Mouse (Mus musculus) liver, postnatal 0 days (tissue): ENCODE measurements around the gene Farsa. TPM values are rescaled to one million over a fixed set of nuclear protein-coding genes. Genes with fewer than 3 reads are reported as not detected.

Source experiments
- ATAC-seq: fragments of 200-750 bp; cut with Nextera tagmentation; 2 replicates; pipeline ENCODE4 v1.8.0; 2017; ENCODE audit warnings: mild to moderate bottlenecking, moderate library complexity
- DNase-seq: peaks from one replicate; pipeline ENCODE4 v3.0.0-alpha.2; 2016
- H3K27ac ChIP-seq: fragments of 300-500 bp; sonication (generic); 2 replicates; pipeline ENCODE4 v1.5.1; 2014; ENCODE audit warnings: antibody characterized with exemption, moderate library complexity, mild to moderate bottlenecking, low read depth
- H3K27me3 ChIP-seq: fragments of 300-500 bp; sonication (generic); 2 replicates; pipeline ENCODE4 v1.6.1; 2014; ENCODE audit warnings: low read length, control low read depth, mixed read lengths; ENCODE audit not compliant: insufficient read depth
- H3K36me3 ChIP-seq: fragments of 300-500 bp; sonication (generic); replicated peaks from 2 replicates; pipeline ENCODE4 v1.6.1; 2014; ENCODE audit warnings: mild to moderate bottlenecking, control low read depth, low read length, moderate library complexity, mixed read lengths; ENCODE audit not compliant: insufficient read depth
- H3K4me1 ChIP-seq: fragments of 300-500 bp; sonication (generic); 2 replicates; pipeline ENCODE4 v1.6.1; 2014; ENCODE audit warnings: antibody characterized with exemption, mild to moderate bottlenecking, control low read depth; ENCODE audit not compliant: insufficient read depth
- H3K4me2 ChIP-seq: fragments of 300-500 bp; sonication (generic); 2 replicates; pipeline ENCODE4 v1.6.1; 2014; ENCODE audit warnings: low read depth, mild to moderate bottlenecking, low read length, moderate library complexity, mixed read lengths
- H3K4me3 ChIP-seq: fragments of 300-500 bp; sonication (generic); 2 replicates; pipeline ENCODE4 v1.5.1; 2014; ENCODE audit warnings: low read depth, low read length
- H3K9ac ChIP-seq: fragments of 300-500 bp; sonication (generic); replicated peaks from 2 replicates; pipeline ENCODE4 v1.6.1; 2014; ENCODE audit warnings: mild to moderate bottlenecking, moderate library complexity
- H3K9me3 ChIP-seq: fragments of 300-500 bp; sonication (generic); 2 replicates; pipeline ENCODE4 v1.6.1; 2016; ENCODE audit warnings: mild to moderate bottlenecking, control low read depth, low read length, mixed read lengths
- CTCF ChIP-seq: sonication (generic); IDR thresholded peaks from 2 replicates; pipeline ENCODE4 v1.5.1; 2016; ENCODE audit warnings: antibody characterized with exemption, low read depth
- EP300 ChIP-seq: IDR thresholded peaks from 2 replicates; pipeline ENCODE4 v1.6.1; 2016; ENCODE audit warnings: antibody characterized with exemption, low read depth, mild to moderate bottlenecking
- WGBS: fragments of 180-500 bp; shearing (Covaris S2); extraction: QIAGEN DNeasy Blood & Tissue Kit; methylation state at CpG from one replicate; pipeline ENCODE4 v1.1.7; 2014; ENCODE audit not compliant: insufficient replicate concordance; 5-methylcytosine and 5-hydroxymethylcytosine counted together
- polyA plus RNA-seq: library from polyadenylated mRNA; unstranded; fragments of >200 nt; fragmentation: Nextera tagmentation; extraction: Ambion mirVana; gene quantifications from 2 replicates; pipeline ENCODE4 v1.2.1, GENCODE M21; 2015

Farsa gene
- polyA plus RNA-seq, 1 experiment from 2014 or later = 33.6 TPM

- no peak overlapping the region; the same call in 1 of the 2 replicates for H3K9ac ChIP-seq
- ATAC-seq (no peak), DNase-seq (no peak)
- H3K27me3 ChIP-seq = peaks cover 16% of the 10 kb centered on the region
- H3K36me3 ChIP-seq = peaks cover 7% of the 10 kb centered on the region
- H3K4me2 ChIP-seq = peak overlapping the region; percentile 95
- 92% methylated on average over 6 of the region's 6 CpGs for WGBS
- no peak overlapping the region for H3K4me3 ChIP-seq
- peaks cover 28% of the 10 kb centered on the region for H3K4me1 ChIP-seq
- TF ChIP-seq CTCF = no peak
- no peak for TF ChIP-seq EP300
- H3K9me3 ChIP-seq = no peaks in the 10 kb centered on the region
- H3K27ac ChIP-seq = no peak overlapping the region
Observed at GRCm38 (mm10) chr8:84910551-84910950, 53.8 kb downstream of the Farsa start.

GRCm38 (mm10) chr8:84911854-84912253 is 55.1 kb downstream of the Farsa start:
- TF ChIP-seq CTCF = no peak
- TF ChIP-seq EP300 = no peak
- ATAC-seq (no peak), DNase-seq (no peak)
- no peaks in the 10 kb centered on the region for H3K9me3 ChIP-seq
- 92% methylated on average over 9 of the region's 9 CpGs for WGBS
- H3K4me3 ChIP-seq = no peak overlapping the region
- H3K9ac ChIP-seq = no peak overlapping the region
- H3K4me1 ChIP-seq = peaks cover 28% of the 10 kb centered on the region
- peaks cover 16% of the 10 kb centered on the region for H3K27me3 ChIP-seq
- H3K27ac ChIP-seq = no peak overlapping the region
- peaks cover 3% of the 10 kb centered on the region; the same call in 1 of the 2 replicates for H3K36me3 ChIP-seq
- no peak overlapping the region for H3K4me2 ChIP-seq

DNA sequence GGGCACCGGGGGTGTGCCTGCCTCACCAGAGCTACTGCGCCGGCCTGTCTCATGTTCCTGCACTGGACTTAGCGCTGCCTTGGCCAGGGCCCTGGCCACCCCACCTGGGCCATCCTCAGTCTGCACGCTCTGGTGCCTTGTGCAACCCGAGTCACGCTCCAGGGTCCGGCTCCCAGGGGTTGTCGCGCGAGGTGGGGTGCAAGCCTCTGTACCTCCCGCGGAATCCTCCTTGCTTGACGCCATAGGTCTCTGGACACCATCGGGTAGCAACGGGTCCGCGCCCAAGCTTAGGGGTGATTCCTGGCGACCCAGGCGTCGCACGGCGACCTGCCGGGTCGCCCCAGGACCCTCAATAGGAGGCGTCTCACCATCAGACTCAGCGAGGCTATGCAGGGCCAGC is 55.6 kb downstream of the Farsa start:
- H3K9ac ChIP-seq = no peak overlapping the region
- H3K9me3 ChIP-seq = no peaks in the 10 kb centered on the region
- WGBS = 23% methylated on average over 26 of the region's 27 CpGs
- H3K4me2 ChIP-seq = peak overlapping the region; percentile 81
- TF ChIP-seq EP300 (no peak), CTCF (no peak)
- ATAC-seq (no peak), DNase-seq (no peak)
- H3K36me3 ChIP-seq = peaks cover 3% of the 10 kb centered on the region; the same call in 1 of the 2 replicates
- no peak overlapping the region for H3K27ac ChIP-seq
- H3K4me3 ChIP-seq = peak overlapping the region; percentile 35
- peaks cover 16% of the 10 kb centered on the region for H3K27me3 ChIP-seq
- H3K4me1 ChIP-seq = peaks cover 28% of the 10 kb centered on the region

DNA sequence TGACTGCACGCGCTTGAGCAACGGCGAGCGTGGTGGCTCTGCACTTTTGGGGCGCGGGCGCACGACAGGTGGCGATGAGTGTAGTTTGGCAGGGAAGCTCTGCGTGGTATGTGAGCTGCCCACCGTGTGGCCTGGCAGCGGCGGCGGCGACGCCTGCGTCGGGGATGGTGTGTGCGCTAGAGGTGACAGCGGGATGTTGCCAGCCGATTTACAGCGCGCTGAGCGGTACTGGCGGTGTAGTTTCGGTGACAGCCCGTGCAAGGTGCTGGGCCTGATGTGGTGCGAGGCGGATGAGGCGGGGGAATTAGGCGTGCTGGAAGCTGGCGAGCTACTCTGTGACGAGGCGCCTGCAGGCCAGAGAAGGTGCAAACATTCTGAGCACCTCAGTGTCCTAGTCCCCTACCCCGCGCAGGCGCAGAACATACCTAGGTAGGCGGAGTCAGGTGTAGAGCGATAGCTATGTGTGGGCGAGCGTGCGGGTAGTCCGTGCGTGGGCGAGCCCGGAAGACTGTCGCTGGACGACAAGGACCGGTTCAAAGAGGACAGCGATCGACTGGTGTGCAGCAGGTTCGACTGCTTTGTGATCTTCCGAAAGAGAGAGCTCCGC is 56.2 kb downstream of the Farsa start:
- Histone ChIP-seq H3K4me1 (peaks cover 28% of the 10 kb centered on the region), H3K36me3 (peaks cover 3% of the 10 kb centered on the region; the same call in 1 of the 2 replicates), H3K27me3 (peaks cover 17% of the 10 kb centered on the region), H3K4me3 (peak overlapping the region; percentile 35), H3K9me3 (no peaks in the 10 kb centered on the region), H3K4me2 (peak overlapping the region; percentile 81), H3K27ac (peak overlapping the region; percentile 13; the same call in 1 of the 2 replicates), H3K9ac (peak overlapping the region; percentile 50)
- ATAC-seq (peak; percentile 56), DNase-seq (peak; percentile 84)
- no peak for TF ChIP-seq EP300
- TF ChIP-seq CTCF = no peak
- WGBS = under 1% methylated on average over 51 of the region's 55 CpGs

DNA sequence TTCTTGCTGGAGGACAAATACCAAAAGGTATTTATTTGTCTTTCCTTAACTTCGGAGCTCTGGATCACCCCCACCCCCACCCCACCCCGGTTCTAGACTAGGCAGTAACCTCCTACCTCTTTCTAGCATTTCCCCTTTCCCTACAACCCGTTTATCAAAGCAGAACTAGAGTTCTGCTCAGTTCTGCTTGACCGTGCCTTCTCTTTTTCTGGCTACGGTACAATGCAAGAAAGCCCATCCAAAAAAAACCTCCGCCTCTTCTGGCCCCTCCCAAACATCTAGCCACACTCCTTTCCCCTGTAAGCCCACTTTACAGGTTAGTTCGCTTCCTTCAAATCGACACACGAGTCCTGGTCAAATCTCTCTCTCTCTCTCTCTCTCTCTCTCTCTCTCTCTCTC is 56.7 kb downstream of the Farsa start:
- no peak for TF ChIP-seq CTCF
- TF ChIP-seq EP300 = no peak
- H3K27ac ChIP-seq = peak overlapping the region; percentile 13; the same call in 1 of the 2 replicates

GRCm38 (mm10) chr8:84913960-84914359 is 57.2 kb downstream of the Farsa start:
- peaks cover 25% of the 10 kb centered on the region for H3K4me1 ChIP-seq
- TF ChIP-seq CTCF (peak; percentile 68), EP300 (no peak)
- H3K36me3 ChIP-seq = peaks cover 3% of the 10 kb centered on the region; the same call in 1 of the 2 replicates
- no peaks in the 10 kb centered on the region for H3K9me3 ChIP-seq
- peak overlapping the region; percentile 81 for H3K4me2 ChIP-seq
- peak; percentile 74 for DNase-seq
- H3K27me3 ChIP-seq = peaks cover 21% of the 10 kb centered on the region
- 34% methylated on average over 4 of the region's 4 CpGs for WGBS
- H3K4me3 ChIP-seq = no peak overlapping the region
- no peak overlapping the region for H3K27ac ChIP-seq
- no peak for ATAC-seq
- H3K9ac ChIP-seq = no peak overlapping the region

More for the DNA sequence above, 56.7 kb downstream of the Farsa start:
- Histone ChIP-seq H3K27me3 (peaks cover 21% of the 10 kb centered on the region), H3K4me3 (peak overlapping the region; percentile 35), H3K36me3 (peaks cover 3% of the 10 kb centered on the region; the same call in 1 of the 2 replicates), H3K4me2 (peak overlapping the region; percentile 81), H3K4me1 (peaks cover 28% of the 10 kb centered on the region), H3K9me3 (no peaks in the 10 kb centered on the region), H3K9ac (peak overlapping the region; percentile 50; the same call in 1 of the 2 replicates)
- 8% methylated on average over 9 of the region's 9 CpGs for WGBS
- no peak for ATAC-seq
- DNase-seq = no peak
